Mouse (Mus musculus) embryo, embryonic 10.5 days (tissue): ENCODE results near the gene Rb1.

Experiments
- DNase-seq: peaks from one replicate; pipeline ENCODE4 v3.0.0-alpha.2; 2015; ENCODE audit warnings: low spot score

Gene Rb1

DNA sequence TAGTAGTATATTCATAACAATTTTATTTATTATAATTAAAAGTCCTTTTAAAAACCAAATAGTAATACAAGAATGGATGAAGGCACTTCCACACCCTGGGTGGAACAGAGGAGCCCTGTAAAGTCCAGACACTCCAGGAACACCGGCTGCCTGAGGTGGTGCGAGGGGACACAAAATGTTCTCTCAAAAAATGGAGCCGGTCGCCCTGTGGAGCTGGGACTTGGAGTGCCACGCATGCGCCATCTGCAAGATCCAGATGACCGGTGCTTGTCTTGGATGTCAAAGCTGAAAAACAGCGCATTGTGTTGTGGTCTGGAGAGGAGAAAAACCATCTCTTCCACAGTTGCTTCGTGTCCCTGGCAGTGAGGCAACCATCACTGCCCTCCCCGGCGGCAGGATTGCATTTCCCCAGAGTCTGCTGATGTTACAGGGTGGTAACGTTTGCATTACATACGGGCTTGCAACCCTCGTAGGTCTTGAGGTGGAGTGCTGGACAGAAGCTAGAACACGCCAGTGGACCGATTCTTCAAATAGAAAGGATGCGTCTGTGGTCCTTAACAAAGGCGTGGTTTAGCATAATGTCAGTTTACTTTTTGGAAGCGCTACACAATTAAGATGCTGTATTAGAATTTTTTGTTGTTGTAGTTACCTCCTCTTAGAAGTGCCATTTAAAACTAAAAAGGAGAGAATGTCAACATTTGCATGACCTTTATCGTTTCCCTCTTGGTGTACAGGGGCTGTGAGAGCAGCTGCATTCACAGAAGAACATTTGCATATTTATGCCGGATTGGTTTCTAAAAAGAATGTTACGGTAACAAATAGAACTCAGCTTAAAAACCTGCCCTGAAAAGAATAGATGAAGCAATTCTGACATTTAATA lies 9.5 kb upstream of the Rb1 start:
- no peak for DNase-seq

DNA sequence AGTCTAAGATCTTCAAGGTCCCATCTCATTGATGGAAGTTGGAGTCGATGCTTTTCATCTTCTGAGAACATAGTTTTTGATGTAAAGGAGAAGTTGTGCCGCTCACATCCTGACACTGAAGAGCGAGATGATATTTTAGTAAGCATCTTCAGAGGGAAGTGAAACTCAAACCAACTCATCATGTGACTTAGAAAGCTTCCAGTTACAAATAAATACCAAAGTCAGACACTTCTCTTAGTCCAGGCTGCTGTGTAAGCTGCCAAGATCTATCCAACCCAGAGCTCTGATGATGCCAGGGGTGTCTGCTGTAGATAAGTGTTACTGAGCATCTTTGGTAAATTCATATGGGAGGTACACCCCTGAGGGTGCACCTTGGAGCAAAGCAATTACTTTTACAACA lies 8.3 kb upstream of the Rb1 start:
- no peak for DNase-seq

DNA sequence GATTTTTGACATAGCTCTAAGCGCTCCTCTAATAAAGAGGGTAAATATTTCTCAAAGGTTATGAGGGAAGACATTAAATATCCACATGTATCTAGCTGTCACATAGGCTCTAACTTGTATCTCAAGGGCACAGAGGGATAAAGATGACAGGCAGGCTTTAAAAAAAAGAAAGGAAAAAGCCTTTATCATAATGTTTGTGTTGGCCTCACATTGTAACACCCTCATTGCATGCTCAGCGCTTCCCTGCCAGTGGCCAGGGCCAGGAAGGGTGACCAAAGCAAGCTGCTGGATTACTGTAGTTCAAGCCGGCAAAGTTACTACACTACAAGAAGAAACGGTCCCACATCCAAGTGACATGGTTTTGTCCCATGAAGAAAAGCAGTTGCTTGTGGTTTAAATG lies 5.8 kb upstream of the Rb1 start:
- DNase-seq: no peak

DNA sequence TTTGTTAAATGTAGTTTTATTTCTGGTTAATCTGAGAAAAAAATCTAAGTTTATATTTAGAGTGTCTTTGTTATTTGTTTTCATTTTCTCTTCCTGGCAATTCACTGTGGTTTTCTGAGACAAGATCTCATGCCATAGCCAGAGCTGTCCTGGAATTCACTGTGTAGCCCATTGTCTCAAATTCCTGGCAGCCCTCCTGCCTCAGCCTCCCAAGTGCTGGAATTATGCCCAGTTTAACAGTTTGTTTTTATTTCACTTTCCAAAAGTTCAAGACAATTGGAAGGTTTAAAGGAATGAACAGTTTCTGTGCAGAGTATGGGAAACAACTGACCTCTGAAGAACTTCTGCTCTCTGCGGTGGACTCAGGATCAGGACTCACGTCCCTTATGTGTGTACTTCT lies 4.2 kb upstream of the Rb1 start:
- no peak for DNase-seq

DNA sequence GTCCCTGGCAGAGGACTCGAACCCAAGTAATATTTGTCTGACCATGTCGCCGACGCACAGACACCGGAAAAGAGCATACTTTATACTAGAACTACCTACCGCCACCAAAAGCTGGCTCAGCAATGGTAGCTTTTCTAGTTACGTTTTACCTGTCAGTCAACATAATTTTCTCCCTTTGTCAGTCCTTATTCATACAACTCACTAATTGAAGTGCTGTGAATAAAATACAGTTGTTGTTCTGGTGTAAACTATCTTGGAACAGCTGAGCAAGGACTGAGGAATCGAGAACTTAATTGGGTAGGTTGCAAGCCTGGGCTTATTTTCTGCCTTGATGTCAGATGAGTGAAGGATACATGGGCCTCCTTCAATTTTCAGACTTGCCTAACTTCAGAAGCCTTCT lies 889 bp upstream of the Rb1 start:
- no peak for DNase-seq

DNA sequence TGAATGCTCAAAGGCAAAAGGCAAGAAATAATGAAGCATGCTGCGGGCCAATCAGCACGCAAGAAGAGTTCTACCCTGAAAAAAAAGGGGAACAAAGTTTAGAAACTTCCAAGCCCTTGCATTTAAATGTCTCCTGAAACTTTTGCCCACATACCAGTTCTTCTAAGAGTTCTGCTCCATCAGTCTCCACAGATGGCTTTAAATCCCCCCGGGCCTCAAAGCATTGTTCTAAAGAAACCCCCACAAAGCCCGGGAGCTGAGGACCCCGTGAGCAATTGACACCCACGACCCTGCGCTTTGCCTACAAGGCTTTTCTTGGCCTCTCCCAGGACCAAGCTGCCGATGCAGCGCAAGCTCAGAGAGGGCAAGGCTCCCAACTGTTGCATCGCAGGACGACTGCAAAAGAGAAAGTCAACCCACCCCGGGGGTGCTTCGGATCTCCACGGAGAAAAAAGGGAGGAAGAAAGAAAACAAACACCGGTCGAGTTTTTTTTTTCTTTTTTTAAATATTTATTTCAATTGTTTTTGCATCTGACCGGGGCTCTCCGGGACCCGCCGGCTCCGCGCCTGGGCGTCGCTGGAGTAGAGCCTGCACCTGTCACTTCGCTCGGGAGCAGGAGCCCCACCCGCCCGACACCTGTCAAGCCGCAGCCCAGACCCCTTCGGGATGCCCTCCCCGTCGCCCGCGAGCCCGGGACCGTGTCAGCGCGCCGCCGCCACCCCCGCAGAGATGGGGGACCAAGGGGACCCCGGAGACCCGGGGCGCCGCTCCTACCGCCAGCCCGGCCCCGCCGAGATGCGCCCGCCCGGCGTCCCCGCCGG lies 777 bp downstream of the Rb1 start:
- DNase-seq: peak; percentile 71

DNA sequence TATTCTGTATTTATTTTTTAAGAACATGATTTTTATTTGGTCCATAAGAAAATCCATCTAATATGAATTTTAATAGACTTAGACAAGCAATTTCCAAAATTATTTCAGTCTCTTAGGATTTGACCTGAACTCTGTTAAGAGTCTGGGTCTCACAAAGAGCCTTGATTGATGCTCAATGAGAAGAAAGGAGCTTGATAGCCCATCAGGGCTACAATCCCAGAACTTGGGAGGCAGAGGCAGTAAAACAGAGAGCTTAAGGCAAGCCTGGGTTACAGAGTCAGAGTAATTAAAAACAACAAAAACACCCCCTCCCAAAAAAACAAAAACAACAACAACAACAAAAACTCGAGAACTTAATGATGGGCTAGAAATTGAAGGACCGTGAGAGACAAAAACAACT lies 1.7 kb downstream of the Rb1 start:
- DNase-seq: peak; percentile 28

DNA sequence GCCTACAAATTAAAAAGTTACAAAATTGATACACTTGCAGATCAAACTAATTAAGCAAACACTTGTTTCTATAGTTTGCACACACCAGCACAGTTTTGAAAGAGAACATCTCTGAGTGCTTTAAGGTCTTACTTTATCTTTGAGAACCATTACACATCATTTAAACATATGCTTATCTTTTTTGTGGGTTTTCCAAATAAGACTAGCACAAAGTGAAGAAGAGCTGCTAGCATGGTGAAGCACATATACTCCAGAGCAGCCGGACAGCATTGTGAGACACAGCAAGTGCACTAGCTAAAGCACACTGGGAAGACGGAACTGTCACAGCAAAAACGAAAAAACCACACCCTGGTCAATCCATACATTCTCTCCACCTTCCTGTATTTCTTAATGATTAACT lies 3.5 kb downstream of the Rb1 start:
- DNase-seq: no peak

DNA sequence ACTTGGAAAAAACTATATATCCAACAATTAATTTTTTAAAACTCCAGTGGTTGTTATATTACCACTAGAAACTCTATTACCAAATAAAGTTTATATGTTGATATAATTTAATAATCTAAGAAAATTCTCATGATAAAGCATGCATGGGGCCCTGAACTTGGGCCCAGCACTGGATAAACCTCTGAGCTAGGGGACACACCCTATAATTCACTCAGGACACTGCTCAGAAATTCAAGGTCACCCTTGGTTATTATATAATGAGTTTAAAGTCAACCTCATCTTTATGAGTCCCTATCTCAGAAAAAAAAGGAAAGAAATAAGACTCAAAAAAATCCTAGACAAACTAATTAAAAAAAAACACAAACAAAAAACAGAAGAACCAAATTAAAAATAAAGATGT lies 8.7 kb downstream of the Rb1 start:
- no peak for DNase-seq

DNA sequence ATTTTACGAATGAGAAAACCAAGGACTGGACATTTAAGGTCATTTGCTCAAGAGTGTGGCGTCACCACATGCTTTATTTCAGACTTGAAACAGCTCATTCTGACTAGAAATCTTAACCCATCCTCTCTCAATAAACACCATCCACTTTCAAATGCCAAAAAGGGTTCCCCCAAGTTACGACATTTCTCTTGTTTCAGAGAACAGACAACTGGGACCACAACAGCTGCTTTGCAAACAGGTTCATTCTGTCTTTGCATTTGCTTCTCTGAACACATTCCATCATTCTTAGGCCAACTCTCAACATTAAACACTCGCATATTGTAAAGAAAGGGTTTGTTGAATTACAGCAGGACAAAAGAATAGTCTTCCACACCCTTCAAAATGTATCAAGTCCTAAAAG lies 11.8 kb downstream of the Rb1 start:
- DNase-seq: no peak

DNA sequence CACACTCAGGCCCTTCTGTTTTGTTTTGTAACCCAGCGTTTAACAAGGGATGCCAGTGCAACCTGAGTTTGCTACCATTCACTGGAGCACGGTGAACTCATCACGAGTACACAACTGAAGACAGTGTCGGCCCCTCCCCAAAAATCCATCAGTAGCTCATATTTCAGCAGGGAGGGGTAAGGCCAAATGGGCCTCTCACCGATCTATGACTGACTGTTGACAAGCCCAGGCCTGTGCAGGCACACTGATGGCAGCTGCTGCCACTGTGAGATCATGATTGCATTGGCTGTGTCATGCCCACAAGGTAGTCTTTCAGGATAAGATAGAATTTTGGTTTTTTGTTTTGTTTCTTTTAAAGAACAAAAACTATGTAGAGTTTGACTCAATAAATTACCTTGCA lies 12.2 kb downstream of the Rb1 start:
- DNase-seq: peak; percentile 36

DNA sequence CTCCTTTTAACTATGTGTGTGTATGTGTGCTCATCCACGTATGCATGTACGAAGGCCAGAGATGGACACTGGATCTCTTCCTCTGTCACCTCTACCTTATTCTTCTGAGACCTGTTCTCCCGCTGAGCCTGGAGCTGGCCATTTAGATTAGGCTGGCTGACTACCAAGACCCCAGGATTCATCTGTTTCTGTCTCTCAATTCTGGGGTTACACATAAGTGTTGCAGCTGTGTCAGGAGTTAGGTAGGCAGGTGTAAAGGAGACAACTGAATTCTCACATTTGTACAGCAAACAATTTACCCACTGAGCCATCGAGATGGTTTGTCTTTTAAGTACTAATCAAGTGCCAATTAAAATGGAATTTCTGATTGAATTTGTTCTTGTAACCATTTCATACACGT lies 12.7 kb downstream of the Rb1 start:
- DNase-seq: no peak

DNA sequence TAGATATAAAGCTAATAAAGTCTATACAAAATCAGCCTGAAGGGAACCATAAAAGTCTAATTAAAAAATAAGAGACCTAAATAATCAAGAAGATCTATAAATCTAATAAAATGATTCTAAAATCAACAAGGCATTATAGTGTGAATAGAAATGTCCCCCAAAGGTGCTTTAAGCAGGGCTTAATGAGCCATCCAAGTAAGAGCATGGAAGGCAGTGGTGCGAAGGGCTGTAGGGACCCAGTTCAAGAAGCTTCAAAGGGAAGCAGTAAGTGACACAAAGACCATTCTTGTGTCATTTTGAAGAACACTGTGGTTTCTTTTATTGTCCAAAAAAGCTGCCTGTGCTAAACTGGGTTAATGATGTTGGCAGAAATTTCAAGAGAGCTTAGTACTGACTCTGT lies 18.1 kb downstream of the Rb1 start:
- no peak for DNase-seq

DNA sequence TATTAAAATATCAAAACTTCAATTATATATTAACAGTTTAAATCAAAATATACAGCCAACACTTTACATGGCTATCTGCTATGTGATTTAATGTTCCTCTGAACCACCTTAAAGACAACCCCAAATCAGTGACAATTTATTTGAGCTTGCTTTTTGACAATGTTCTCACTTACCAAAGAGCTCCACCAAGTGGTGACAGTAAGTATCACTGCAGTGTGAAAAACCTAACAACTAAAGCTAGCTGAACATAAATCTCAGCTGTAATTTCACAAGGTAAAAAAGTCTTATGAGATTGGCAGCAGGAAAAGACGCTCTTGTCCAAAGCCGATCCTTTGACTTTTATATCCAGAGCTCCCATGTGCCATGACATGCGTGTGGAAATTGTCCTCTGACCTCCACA lies 22.4 kb downstream of the Rb1 start:
- peak; percentile 78 for DNase-seq

DNA sequence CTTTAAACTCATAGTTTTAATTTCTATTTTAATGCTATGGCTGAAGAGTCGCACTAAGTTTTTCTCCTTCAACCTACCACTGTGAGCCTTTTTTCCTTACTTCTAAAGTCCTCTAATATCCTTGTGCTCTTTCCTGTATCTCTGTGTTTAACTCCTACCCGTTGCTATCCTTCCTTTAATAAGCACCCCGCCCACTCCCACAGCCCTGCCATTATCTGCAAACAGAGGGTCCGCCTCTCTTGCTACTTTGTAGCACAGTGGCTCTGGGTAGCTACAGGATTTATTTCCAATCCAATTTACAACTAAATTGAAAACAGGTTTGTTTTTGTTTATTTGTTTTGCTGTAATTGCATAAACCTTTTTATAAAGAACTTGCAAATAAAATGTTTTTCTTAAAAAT lies 23.8 kb downstream of the Rb1 start:
- no peak for DNase-seq

DNA sequence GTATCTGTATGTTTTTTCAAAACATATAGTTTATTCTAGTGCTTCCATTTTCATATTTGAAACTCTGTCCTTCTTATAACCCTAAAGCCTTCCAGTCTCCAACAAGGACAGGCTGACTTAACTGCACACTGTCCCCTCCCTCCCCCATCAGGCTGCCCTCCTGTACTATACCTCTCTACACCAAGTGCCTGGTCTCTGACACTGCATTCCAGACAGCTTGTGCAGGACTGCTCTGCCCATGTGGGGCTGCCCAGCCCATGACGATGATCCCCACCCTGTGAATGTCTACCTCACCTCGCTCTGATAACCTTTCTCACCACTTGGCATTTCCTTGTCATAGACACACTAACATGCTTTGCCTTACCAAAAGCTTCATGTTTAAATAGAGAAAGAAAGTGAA lies 30.1 kb downstream of the Rb1 start:
- no peak for DNase-seq

DNA sequence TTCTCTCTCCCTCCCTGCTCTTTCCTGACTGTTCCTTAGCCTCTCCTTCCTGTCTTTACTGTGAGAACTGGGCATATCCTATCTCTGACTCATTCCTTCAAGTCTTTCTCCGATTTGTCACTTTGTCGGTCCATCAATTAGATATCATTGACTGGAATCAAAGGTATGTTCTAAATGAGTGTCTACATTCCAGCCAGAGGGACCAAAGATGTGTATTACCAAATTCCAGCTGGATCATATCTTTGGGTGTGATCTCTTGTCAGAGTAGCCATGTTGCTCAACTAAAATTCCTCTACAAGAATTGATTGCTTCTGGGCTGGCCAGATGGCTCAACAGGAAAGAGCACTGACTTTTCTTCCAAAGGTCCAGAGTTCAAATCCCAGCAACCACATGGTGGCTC lies 32.0 kb downstream of the Rb1 start:
- no peak for DNase-seq

DNA sequence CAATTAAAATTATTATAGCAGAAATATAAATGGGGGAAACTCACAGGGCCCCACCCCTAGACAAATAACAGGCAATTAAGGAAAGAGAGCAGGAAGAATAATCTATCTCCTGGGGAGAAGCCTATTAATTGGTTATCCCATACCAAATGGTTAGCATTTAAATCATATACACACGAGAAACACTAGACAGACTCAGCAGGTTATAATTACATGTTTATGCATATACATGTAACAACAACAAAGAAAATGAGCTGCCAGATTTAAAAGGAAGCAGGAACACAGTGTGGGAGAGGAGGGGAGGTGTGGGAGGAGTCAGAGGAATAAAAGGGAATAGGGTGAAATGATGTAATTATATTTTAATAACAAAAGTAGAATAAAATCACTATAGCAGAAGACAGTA lies 33.2 kb downstream of the Rb1 start:
- DNase-seq: no peak

DNA sequence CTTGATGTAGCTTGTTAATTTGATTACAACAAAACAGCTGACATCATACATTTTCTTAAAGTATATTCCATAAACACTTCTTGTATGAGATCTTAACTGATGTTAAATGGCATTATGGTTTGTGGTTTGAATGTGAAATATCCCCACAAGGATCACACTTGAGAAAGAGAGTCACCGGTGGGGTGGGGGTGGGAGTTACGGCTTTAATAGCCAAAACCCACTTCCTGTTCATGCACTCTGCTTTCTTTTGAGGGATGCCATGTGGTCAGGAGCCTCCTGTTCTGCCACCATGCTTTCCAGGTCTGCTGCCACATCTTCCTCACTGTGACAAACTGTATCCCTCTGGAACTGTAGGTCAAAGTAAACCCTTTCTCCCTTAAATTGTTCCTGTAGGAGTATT lies 35.7 kb downstream of the Rb1 start:
- DNase-seq: no peak

DNA sequence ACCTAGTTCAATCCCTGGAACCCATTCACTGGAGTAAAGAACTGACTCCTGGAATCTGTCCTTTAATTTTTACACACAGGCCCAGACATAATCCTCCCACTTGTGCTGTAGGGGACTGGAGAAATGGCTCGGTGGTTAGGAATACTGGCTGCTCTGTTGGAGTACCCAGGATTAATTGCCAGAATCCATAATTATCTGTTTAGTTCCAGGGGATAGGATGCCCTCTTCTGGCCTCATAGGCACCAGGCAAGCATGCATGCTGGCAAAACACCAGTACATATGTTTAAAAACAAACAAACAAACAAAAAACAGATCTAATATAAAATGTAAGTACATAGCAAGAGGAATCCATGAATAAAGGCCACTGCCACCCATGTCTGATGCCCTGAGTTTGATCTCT lies 44.6 kb downstream of the Rb1 start:
- peak; percentile 24 for DNase-seq

DNA sequence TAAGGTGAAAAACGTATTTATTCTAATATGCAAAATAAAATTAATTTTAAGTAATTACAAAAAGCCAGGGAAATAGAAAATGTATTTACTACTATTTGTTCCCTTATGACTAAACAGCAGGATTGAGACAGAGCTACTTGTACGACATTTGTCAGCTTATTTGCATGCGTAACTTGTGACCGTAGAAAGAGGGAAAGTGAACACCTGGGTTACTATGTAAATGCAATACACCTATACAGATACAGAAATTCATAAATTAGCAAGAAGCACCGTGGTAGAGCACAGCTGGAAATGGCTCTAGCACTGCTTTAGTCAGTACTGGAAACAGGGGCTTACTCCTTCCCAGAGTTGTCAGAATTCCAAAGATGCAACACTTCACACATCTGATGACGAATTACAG lies 46.5 kb downstream of the Rb1 start:
- DNase-seq: no peak

DNA sequence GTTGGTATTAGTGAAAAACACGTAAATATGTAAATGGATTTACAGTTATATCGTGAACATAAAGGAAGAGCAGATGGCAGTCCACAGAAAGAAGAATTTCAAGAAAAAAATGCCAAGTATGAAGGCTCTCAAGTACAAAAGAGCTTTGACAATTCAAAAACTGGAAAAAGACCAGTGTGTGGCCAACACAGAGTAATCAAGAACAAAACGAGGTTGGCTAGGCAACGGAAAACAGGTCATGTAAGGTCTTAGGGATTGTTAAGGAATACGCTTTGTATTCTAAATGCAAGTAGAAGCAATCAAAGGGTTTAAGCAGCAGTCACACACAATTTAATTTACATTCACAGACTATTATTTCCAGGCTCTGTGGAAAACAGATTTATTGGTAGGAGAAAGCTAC lies 53.8 kb downstream of the Rb1 start:
- peak; percentile 39 for DNase-seq

DNA sequence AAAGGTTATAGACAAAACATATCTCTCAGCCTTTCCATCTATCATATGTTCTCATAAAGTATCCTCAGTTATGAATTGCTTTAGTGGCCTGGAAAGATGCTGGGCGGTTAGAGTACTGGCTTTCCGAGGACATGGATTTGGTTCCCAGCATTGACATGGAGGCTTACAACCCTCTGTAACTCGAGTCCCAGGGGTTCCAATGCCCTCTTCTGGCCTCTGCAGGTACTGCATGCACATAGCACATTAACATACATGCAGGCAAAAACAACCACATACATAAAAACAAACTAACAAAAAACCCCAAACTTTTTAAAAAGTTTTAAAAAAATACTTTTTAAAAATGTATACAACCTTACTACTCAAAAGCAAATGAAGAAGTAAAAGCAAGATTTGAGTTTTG lies 59.5 kb downstream of the Rb1 start:
- no peak for DNase-seq

DNA sequence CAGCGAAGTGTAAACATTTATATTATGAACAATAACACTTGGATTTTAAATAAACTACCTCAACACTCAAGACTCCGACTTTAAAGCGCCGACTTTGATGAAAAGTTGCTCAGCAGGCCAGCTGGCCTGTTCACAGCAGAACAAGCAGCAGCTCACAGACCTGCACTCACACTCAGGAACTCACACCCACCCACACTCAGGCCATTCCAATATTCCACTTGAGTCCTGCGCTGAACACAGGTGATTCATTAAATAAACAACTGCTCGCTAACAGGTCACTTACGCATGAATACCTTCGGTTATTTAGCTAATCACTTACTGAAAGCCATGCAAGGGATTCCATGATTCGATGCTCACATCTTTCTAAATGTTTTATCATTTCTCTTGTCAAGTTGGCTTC lies 63.4 kb downstream of the Rb1 start:
- no peak for DNase-seq
